Mouse (Mus musculus) spleen, adult 2 months (tissue): ENCODE measurements at regions not wholly inside any gene's neighbourhood (a gene's known extent, or its start where the extent isn't known, plus 50 kb on each side); places are given as distances from the start of the nearest gene placed in this dataset.
A peak's percentile ranks its signal among the peaks of the same experiment; 100 is the strongest.

Experiments
- DNase-seq, 2 experiments: peaks; one replicate each; pipeline versions ENCODE4 v3.0.0 to v3.0.0-alpha.2; 2012 to 2021; ENCODE audit warnings: low spot score in 2 of 2, low read depth in 1 of 2
- H3K27ac ChIP-seq: fragments of 200-500 bp; 2 replicates; pipeline ENCODE4 v1.5.1; 2012; ENCODE audit warnings: low read length, inconsistent platforms; ENCODE audit not compliant: insufficient read depth
- H3K27me3 ChIP-seq: fragments of 200-500 bp; 2 replicates; pipeline ENCODE4 v1.6.1; 2012; ENCODE audit warnings: mild to moderate bottlenecking, moderate library complexity, low read length, inconsistent platforms; ENCODE audit not compliant: control insufficient read depth, insufficient read depth
- H3K36me3 ChIP-seq: fragments of 200-500 bp; 2 replicates; pipeline ENCODE4 v1.6.1; 2012; ENCODE audit warnings: mild to moderate bottlenecking, low read length, inconsistent platforms; ENCODE audit not compliant: control insufficient read depth, insufficient read depth
- H3K4me1 ChIP-seq: fragments of 200-500 bp; 2 replicates; pipeline ENCODE4 v1.6.1; 2011; ENCODE audit warnings: inconsistent platforms; ENCODE audit not compliant: control insufficient read depth, insufficient read depth, insufficient read length
- H3K4me3 ChIP-seq: fragments of 200-500 bp; 2 replicates; pipeline ENCODE4 v1.5.1; 2011; ENCODE audit warnings: mild to moderate bottlenecking, inconsistent platforms; ENCODE audit not compliant: insufficient read depth, insufficient read length; ENCODE audit errors: extremely low read depth
- CTCF ChIP-seq: fragments of 200-500 bp; IDR thresholded peaks from 2 replicates; pipeline ENCODE4 v1.5.1; 2011; ENCODE audit warnings: mild to moderate bottlenecking, inconsistent platforms; ENCODE audit not compliant: insufficient read depth, insufficient read length, insufficient replicate concordance; ENCODE audit errors: extremely low read depth
- POLR2A ChIP-seq: fragments of 200-500 bp; IDR thresholded peaks from 2 replicates; pipeline ENCODE4 v1.6.1; 2011; ENCODE audit warnings: low read depth, low read length, inconsistent platforms
- WGBS: fragments of 180-500 bp; shearing (Covaris S2); methylation state at CpG from one replicate; pipeline ENCODE4 v1.1.7; 2018; 5-methylcytosine and 5-hydroxymethylcytosine counted together

DNA sequence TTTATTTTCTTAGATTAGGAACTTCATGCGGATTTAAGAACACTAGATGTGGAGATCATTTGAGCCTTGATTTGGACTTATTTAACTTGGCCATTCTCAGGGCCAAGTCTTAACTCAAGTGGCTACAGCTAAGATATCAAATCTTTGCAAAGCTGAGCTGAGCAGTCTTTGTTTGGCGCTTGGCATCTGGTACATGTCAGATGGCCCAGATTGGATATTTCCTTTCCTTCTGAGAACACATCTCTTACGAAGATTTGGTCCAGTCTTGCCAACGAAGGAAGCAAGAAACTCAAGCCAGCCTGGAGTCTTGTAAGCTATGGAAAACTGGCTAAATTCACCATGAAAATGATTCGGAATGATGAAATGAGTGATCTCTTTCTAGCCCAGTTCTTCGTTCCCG lies 59.1 kb upstream of the Cdc42ep3 start:
- H3K4me1 ChIP-seq: no peaks in the 10 kb centered on the region
- WGBS: 88% methylated on average over 7 of the region's 7 CpGs
- H3K27ac ChIP-seq: no peak overlapping the region
- H3K36me3 ChIP-seq: no peaks in the 10 kb centered on the region
- no peak for DNase-seq
- H3K4me3 ChIP-seq: no peak overlapping the region
- TF ChIP-seq CTCF: no peak
- no peak for TF ChIP-seq POLR2A
- H3K27me3 ChIP-seq: no peaks in the 10 kb centered on the region

- WGBS: 91% methylated on average over 1 of the region's 1 CpGs
- DNase-seq: no peak
- no peak overlapping the region for H3K4me3 ChIP-seq
- no peak for TF ChIP-seq CTCF
- TF ChIP-seq POLR2A: no peak
- H3K36me3 ChIP-seq: no peaks in the 10 kb centered on the region
- H3K27ac ChIP-seq: no peak overlapping the region
- H3K27me3 ChIP-seq: no peaks in the 10 kb centered on the region
- no peaks in the 10 kb centered on the region for H3K4me1 ChIP-seq
These were observed 63.1 kb upstream of the Cdc42ep3 start for GRCm38 (mm10) chr17:79417953-79418352.

DNA sequence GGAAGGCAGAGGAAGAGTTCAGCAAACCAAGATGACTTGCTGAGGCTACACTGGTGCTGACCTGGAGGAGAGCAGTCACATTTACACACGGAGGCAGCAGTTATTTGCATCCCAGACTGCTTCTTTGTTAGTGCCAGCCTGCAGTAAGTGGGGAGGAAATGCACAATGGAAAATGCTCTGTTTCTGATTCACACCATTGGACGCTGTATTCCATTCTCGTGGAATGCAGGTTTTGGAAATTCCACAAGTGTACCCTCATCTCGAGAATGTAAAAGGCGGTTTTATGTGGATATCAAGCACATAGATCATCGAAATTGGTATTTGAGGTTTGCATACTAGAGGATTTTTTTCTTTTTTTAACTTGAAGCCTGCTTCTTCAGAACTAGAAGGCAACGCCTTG lies 66.7 kb upstream of the Cdc42ep3 start:
- H3K27ac ChIP-seq: no peak overlapping the region
- DNase-seq: no peak
- WGBS: 87% methylated on average over 7 of the region's 7 CpGs
- H3K4me1 ChIP-seq: no peaks in the 10 kb centered on the region
- H3K36me3 ChIP-seq: no peaks in the 10 kb centered on the region
- no peak overlapping the region for H3K4me3 ChIP-seq
- no peaks in the 10 kb centered on the region for H3K27me3 ChIP-seq
- TF ChIP-seq POLR2A (no peak), CTCF (no peak)

DNA sequence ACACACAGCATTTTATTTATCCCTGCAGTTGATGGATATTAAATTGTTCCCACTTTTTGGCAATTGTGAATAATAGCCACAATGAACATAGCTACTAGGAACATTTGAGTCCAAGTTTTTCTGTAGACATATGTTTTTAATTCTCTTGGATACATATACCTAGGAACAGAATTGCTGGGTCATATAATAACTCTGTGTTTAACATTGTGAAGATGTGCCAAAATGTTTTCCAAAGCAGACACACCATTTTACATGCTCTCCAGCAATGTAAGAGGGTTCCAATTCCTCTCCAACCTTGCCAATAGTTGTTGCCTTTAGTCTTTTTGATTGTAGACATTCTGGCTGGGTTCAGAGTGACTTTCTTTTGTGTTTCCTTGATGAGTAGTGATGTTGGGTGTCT lies 84.3 kb upstream of the Cdc42ep3 start:
- Histone ChIP-seq H3K27me3 (no peaks in the 10 kb centered on the region), H3K4me3 (no peak overlapping the region), H3K4me1 (no peaks in the 10 kb centered on the region), H3K36me3 (no peaks in the 10 kb centered on the region), H3K27ac (no peak overlapping the region)
- DNase-seq: no peak
- TF ChIP-seq CTCF: no peak
- TF ChIP-seq POLR2A: no peak

- Histone ChIP-seq H3K4me1 (peaks cover 3% of the 10 kb centered on the region; the same call in 1 of the 2 replicates), H3K27me3 (no peaks in the 10 kb centered on the region), H3K4me3 (no peak overlapping the region), H3K36me3 (no peaks in the 10 kb centered on the region), H3K27ac (peak overlapping the region; percentile 31; the same call in 1 of the 2 replicates)
- no peak for DNase-seq
- TF ChIP-seq CTCF (no peak), POLR2A (no peak)
- WGBS: 63% methylated on average over 3 of the region's 3 CpGs
These were observed 87.7 kb upstream of the Cdc42ep3 start for GRCm38 (mm10) chr17:79442507-79443115.

DNA sequence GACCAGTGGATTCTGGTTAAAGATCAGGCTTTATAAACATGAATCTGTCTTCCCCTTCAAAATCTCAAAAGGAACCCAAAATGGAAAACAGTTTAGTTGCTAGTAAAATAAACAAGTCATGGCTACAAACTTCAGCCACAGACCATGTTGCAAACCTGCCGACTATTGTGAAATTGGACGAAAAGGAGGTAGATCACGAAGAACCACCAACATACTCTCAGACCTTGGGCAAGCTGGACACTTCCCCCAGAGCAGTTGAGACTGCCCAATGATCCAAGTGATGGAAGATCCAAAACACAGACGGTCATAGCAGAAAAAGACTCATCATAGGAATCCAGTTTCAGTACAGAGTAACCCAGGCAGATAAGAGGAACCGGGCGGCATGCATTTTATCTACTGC lies 92.3 kb upstream of the Cdc42ep3 start:
- no peak for TF ChIP-seq POLR2A
- no peak for TF ChIP-seq CTCF
- Histone ChIP-seq H3K27ac (no peak overlapping the region), H3K4me3 (no peak overlapping the region), H3K27me3 (no peaks in the 10 kb centered on the region), H3K36me3 (no peaks in the 10 kb centered on the region), H3K4me1 (peaks cover 3% of the 10 kb centered on the region; the same call in 1 of the 2 replicates)
- DNase-seq: no peak
- WGBS: 92% methylated on average over 6 of the region's 6 CpGs

GRCm38 (mm10) chr17:79451141-79451860 lies 96.4 kb upstream of the Cdc42ep3 start:
- no peaks in the 10 kb centered on the region for H3K4me1 ChIP-seq
- H3K4me3 ChIP-seq: no peak overlapping the region
- no peaks in the 10 kb centered on the region for H3K36me3 ChIP-seq
- no peaks in the 10 kb centered on the region for H3K27me3 ChIP-seq
- 80% methylated on average over 12 of the region's 12 CpGs for WGBS
- no peak for DNase-seq
- H3K27ac ChIP-seq: no peak overlapping the region
- no peak for TF ChIP-seq POLR2A
- no peak for TF ChIP-seq CTCF
